Mouse (Mus musculus): ENCODE measurements around the gene Fth1.

GRCm38 (mm10) chr19:9989884-9990256 lies 9.5 kb downstream of the Fth1 start:
- TF ChIP-seq POLR2A (IDR thresholded peaks at IDR 0.05; ENCODE audit: insufficient read depth, low read length): no peak
- TF ChIP-seq EP300 (IDR thresholded peaks at IDR 0.05; ENCODE audit: insufficient read depth, low read depth, low read length): no peak

All from ES-Bruce4 (cell line).